Mouse (Mus musculus) kidney, postnatal 10 days (tissue): ENCODE measurements at regions not wholly inside any gene's neighbourhood (a gene's known extent, or its start where the extent isn't known, plus 50 kb on each side); places are given as distances from the start of the nearest gene placed in this dataset.
A peak's percentile ranks its signal among the peaks of the same experiment; 100 is the strongest.

ENCODE experiments used
- DNase-seq: peaks from one replicate; pipeline ENCODE4 v3.0.0; 2021; ENCODE audit warnings: mixed read lengths

DNA sequence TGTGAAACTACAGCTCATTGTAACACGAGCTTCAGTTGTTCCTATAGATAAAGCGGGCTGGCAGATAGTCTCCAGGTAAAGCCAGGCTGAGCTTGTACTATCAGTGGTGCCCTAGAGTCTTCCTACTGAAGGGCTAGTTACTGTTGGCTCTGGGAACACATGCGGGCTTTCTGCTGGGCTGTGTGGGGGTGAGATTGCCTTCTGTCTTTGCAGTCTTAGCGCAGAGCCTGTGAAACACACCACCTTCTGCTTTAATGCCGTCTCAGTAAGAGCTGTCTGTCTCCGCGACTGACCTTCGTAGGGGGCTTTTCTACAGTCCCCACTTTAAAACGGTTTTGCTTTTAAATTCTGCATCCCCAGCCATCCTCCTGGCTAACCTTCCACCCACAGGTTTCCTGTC is 76.7 kb downstream of the Trim29 start:
- DNase-seq = no peak

DNA sequence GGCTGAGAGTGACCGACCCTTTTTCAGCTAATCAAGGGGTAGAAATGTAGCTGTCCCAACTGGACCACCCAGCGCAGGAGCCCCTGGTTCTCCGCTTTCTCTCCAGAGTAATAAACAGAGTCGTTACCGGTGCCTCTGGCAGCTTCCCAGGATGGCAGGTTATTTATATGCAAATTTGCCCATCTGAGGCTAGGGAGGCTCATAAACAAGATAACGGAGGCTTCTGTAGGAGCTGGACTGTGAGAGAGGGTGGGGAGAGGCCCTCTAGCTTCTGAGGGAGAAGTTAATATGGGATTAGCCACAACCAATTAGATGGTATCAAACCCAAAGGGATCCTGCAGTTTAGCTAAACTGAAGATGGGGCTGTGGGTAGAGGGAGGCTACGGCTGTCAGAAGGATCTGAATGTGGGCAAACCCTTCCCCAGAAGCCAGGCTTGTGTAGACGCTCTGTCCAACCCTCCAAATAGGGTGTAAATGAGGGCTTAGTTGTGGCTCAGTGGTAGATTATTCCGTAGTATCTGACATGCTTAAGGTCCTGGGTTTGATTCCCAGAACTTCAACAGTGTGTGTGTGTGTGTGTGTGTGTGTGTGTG is 78.9 kb downstream of the Trim29 start:
- no peak for DNase-seq

GRCm38 (mm10) chr9:43392467-43393064 is 81.9 kb downstream of the Trim29 start:
- DNase-seq = no peak

- DNase-seq = peak; percentile 28
Observed at GRCm38 (mm10) chr9:43394204-43394603, 83.6 kb downstream of the Trim29 start.

- DNase-seq = peak; percentile 42
Observed at GRCm38 (mm10) chr9:43395209-43395608, 84.6 kb downstream of the Trim29 start.

GRCm38 (mm10) chr9:43396566-43396965 is 85.9 kb downstream of the Trim29 start:
- DNase-seq = no peak

GRCm38 (mm10) chr9:43408493-43408892 is 97.8 kb downstream of the Trim29 start:
- no peak for DNase-seq

DNA sequence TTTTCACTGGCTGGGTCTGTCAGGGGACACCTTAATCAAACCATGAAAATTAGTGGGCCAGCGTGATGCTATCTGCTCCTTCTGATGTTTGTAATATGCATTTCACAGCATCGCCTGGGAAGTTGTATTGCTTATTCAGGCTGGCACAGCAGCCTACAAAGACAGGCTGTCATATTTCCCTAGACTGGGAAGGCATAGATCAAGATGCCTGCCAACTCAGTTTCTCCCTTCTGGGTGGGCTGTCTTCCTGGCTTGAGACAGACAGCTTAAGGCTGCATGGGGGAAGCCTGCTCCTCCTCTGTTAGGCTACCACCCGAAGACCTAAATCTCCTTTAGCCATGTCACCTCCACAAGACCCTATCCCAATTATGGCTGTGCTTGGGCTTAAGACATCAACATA is 101.8 kb downstream of the Trim29 start:
- no peak for DNase-seq

DNA sequence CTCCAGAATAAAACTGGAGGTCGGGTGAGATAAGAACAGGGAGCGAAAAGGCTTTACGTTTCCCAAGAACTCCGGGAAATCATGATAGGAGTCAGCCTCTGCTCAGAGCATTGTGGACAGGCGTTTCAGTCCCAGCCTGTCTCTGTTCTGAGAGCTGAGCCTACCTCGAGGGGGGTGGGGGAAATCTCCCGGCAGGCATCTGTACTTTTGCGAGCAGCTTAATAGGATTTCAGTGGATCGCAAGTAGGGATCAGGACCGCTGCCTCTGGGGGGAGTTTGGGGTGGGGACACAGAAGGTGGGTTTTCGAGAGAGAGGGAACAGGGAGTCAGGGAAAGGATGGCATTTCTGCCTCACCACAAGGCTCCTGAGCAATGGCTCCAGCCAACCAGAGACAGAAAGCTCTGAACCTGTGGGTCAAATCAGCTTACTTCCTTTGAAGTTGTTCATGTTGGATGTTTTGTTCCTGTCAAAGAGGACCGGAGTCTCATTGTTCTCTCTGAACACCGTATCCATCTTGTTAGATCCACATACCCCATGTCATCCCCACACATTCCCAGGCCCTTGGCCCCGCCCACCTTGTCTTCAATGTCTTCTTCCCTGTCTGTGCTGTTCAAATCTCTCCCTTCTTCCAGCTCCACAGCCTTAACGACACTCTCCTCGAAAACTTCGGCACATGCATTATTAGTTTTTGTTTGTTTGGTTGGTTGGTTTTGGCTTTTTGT is 109.5 kb downstream of the Trim29 start:
- DNase-seq = no peak

DNA sequence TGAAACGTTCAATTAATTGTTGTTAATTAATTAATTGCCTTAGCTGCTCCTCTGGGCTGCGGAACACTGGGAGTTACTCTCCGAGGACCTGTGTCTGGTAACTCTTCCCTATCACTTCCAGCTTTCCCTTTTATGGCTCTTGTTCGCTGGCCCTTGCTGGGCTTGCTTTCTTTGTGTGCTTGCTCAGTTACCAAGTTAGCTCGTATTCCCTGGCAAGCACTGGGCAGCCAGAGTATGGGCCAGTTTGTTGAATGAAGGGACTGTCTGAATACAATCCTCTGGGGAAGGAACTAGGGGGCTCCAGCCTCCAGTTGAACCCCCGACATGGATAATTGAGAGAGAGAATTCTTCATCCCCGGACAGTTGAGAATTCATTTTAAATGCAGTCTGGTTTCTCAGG is 116.4 kb downstream of the Trim29 start:
- DNase-seq = no peak

DNA sequence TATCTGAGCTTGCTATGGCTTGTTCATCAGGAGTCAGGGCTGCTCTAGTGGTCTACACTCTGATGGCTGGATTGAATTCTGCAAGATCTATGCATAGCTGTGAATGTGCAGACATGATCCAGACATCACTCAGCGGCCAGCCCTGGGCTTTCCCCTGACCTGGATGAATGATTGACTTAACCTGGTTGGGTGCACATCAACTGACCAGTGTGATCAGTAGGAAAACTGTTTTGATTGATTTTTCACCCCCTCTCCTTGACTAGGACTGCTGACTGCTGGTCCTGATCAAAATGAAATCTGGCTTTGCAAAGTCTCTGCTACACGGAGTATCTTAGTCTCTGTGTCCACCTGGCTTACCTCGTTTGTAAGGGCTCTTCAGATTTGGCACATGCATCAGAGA is 123.3 kb downstream of the Trim29 start:
- DNase-seq = no peak

- no peak for DNase-seq
Observed at GRCm38 (mm10) chr9:43438476-43438875, 127.8 kb downstream of the Trim29 start.

GRCm38 (mm10) chr9:43440959-43441510 is 130.4 kb downstream of the Trim29 start:
- DNase-seq = no peak

DNA sequence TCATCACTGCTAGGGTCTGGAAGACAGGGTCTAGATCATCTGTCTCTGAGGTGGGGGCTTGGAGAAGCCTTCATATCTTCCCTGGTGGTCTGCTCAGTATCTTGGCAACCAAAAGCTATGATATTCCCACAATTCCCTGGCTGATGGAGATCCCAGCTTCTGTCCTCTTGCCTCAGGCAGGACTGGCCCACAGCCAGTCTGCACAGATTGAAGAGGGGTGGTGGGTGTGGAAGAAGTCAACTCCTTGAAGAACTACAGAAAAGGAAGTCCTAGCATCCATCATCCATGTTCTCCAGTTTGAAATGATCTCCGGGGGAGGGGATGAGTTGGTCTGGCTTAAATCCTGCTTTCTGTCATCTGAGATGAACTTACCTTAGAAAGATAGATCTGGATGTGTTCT is 134.8 kb downstream of the Trim29 start:
- DNase-seq = no peak

GRCm38 (mm10) chr9:43447372-43447771 is 136.7 kb downstream of the Trim29 start:
- DNase-seq = peak; percentile 58

DNA sequence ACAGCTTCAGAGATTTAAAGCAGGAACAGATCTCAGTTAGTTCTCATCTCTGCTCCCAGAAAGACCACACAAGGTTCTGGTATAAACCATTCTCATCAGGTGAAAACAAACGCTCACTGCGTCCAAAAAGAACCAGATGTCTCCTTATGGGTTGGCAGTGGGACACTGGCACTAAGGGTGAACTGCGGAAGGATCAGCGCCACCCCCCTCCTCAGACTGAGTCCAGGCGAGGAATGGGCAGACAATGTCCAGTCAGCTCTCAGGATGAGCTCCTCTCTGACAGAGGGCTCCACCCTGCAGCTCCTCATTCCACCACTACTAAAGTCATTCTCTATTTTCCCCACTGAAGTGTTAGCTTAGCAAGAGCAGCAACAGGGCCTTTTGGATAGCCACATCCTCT is 138.3 kb downstream of the Trim29 start:
- no peak for DNase-seq

DNA sequence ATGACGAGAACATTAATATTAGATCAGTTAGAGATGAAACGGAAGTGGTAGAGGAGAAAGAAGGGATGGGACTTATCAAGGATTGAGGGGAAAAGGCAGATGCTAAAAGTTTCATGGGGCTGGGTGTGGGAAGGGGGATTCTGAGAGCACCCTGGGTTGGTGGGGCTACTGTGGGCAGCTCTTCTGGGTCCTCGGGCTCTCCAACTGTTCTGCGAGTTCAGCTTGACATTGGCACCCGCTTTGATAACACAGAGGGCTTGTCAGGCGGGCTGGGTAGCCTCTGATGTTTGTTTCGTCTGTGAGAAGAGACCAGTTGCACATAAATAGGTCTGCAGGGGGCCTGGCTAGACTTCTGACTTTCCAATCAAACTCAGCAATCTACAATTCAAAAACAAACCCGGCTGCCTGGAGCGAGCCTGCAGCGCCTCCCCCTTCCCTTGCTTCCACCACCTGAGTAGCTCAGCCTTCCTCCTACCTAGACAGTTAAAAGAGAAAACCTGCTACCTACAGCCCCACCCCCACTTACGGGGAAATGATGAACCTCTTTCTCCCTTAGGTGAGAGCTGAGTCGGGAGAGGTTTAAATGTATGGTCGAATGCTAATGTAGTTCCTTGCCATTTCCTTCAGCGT is 143.4 kb downstream of the Trim29 start:
- peak; percentile 28 for DNase-seq

GRCm38 (mm10) chr9:43457736-43458135 is 147.1 kb downstream of the Trim29 start:
- no peak for DNase-seq

DNA sequence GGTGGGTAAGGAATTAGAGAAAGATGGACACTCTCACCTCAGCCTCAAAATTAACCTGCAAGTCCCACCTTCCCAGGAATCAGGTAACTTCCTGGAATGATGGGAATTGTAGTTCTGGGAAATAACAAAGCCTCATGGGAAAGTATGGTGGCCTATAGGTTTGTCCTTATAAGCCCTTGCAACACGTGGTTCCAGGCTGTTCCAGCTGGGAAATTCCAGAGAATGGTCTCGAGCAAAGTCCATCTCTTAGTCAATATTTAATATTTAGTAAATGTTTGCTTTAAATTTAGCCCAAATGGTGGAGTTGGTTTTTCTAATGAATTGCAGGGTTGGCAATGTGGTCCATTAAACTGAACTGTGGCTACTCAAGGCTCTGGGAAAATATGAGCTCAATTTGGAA is 150.5 kb downstream of the Trim29 start:
- peak; percentile 26 for DNase-seq

GRCm38 (mm10) chr9:43463445-43464090 is 152.9 kb downstream of the Trim29 start:
- DNase-seq = no peak

GRCm38 (mm10) chr9:43465129-43465528 is 154.5 kb downstream of the Trim29 start:
- DNase-seq = peak; percentile 69

DNA sequence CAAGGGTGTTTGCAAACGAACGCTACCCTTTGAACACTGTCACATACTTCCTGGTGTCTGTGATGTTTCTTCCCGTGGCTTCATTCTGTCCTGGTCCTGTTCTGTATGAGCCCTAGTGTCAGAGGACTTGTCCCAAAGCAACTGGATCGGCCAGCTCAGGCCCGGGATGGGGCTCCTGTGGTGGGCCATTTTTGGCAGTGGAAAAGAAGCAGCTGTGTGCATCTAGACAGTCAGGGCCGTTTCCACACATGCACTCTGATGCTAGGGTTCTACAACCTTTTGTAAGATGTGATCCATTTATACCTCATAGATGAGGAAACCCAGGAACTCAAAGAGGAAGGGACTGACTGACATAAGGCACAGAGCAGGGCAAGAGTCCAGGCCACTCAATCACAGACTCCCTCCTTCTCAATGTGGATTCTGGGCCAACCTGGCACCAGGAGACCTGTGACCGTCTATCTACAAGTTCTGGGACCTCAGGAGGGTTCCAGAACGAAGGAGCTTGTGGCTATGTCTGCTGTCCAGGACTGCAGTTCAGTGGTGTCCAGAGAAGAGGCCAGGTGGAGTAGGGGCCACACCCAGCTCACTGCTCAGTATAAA is 155.2 kb downstream of the Trim29 start:
- peak; percentile 33 for DNase-seq

- no peak for DNase-seq
Observed at GRCm38 (mm10) chr9:43466883-43467282, 156.2 kb downstream of the Trim29 start.
